Mouse (Mus musculus) lung, postnatal 0 days (tissue): Measurements from ENCODE around the gene Eef1a2.

ENCODE experiments used
- CTCF ChIP-seq: IDR thresholded peaks from 2 replicates; pipeline ENCODE4 v1.5.1; 2016; ENCODE audit warnings: antibody characterized with exemption, mild to moderate bottlenecking
- EP300 ChIP-seq: IDR thresholded peaks from 2 replicates; pipeline ENCODE4 v1.6.1; 2016; ENCODE audit warnings: antibody characterized with exemption, mild to moderate bottlenecking, control low read depth

DNA sequence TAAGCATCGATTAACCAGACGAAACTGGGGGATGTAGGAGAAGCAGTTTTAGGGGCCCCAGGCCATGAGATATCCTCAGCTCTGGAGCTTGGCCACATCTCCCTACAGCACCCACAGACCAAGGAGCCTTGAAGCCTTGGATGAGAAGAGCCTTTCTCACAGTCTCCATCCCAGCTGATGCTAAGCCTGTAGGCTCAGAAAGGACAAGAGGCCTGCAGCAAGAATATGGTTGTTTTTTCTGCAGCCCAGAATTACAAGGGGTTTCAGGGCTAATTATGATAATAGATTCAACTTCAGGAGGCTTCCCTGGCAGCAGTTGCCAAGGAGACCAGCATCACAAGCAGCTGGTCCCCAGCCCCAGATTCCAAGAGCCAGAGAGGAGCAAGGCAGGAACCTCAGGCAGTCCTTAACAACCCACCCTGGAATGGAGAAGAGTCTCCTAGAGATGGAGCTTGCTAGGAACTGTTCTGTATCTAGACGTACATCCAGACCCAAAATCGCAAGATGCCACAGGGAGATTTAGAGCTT lies 35.8 kb downstream of the Eef1a2 start:
- TF ChIP-seq CTCF = no peak
- no peak for TF ChIP-seq EP300
